Mouse (Mus musculus) erythroblast, embryonic 14.5 days (primary cell): ENCODE results near the gene Rnh1.

Experiments used
- GATA1 ChIP-seq: IDR thresholded peaks from 2 replicates; pipeline ENCODE4 v1.6.1; 2012; ENCODE audit warnings: low read length, inconsistent platforms, mixed read lengths
- TAL1 ChIP-seq: IDR thresholded peaks from 3 replicates; pipeline ENCODE4 v1.6.1; 2012; ENCODE audit warnings: low read length, inconsistent platforms, mixed read lengths

DNA sequence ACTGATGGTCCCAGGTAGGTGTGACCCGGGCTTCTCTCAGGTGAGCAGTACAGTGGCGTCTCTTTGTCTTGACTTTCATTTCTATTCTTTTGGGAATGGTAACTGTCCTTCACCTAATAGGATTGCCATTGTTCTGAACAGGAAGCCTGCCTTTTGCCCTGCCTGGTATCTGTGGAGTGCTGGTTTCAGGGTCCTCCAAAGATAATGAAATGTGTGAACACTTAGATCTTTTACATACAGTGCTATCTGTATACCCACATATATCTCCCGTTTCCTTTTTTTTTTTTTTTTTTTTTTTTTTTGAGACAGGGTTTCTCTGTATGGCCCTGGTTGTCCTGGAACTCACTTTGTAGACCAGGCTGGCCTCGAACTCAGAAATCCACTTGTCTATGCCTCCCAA lies 31.3 kb downstream of the Rnh1 start:
- TF ChIP-seq GATA1 (no peak), TAL1 (no peak)
